Mouse (Mus musculus) cortical plate, adult 2 months (tissue): ENCODE measurements around the gene Ssxb10. TPM values are rescaled to one million over a fixed set of nuclear protein-coding genes. Genes with fewer than 3 reads are reported as not detected.
"Not testable (repeated sequence)": the region's sequence is repeated elsewhere in the genome, so short reads cannot be mapped to it uniquely, and the experiment has no call there.

ENCODE experiments used
- H3K27ac ChIP-seq: fragments of 200-500 bp; 2 replicates; pipeline ENCODE4 v1.5.1; 2012; ENCODE audit warnings: low read length, control low read depth, inconsistent platforms; ENCODE audit not compliant: insufficient read depth
- H3K4me1 ChIP-seq: fragments of 200-500 bp; 2 replicates; pipeline ENCODE4 v1.6.1; 2011; ENCODE audit warnings: low read length; ENCODE audit not compliant: control insufficient read depth, insufficient read depth
- H3K4me3 ChIP-seq: fragments of 200-500 bp; 2 replicates; pipeline ENCODE4 v1.5.1; 2011; ENCODE audit warnings: mild to moderate bottlenecking, low read length, control low read depth; ENCODE audit not compliant: insufficient read depth
- CTCF ChIP-seq: fragments of 200-500 bp; IDR thresholded peaks from 2 replicates; pipeline ENCODE4 v1.5.1; 2011; ENCODE audit warnings: mild to moderate bottlenecking, control low read depth, low read length; ENCODE audit not compliant: insufficient read depth; ENCODE audit errors: extremely low read depth
- POLR2A ChIP-seq: fragments of 200-500 bp; IDR thresholded peaks from 2 replicates; pipeline ENCODE4 v1.6.1; 2011; ENCODE audit warnings: mild to moderate bottlenecking, low read length, control low read depth; ENCODE audit not compliant: insufficient read depth; ENCODE audit errors: extremely low read depth
- polyA plus RNA-seq: library from polyadenylated mRNA; depleted of rRNA; stranded (reverse); fragments of >200 nt; gene quantifications from 2 replicates; pipeline ENCODE4 v1.2.3, GENCODE M21; 2012; rRNA removed

The Ssxb10 gene
- not detected in 2 replicates for polyA plus RNA-seq

- H3K4me3 ChIP-seq, result no peak within 1 kb of the TSS
- no peak for TF ChIP-seq POLR2A
- TF ChIP-seq CTCF, result no peak
- no peak within 1 kb of the TSS for H3K27ac ChIP-seq
- no peaks in the 10 kb centered on the region for H3K4me1 ChIP-seq
These were observed at the start of gene Ssxb10 for GRCm38 (mm10) chrX:8327124-8327523. TSS of gene Ssxb10 (plus strand) at chrX:8327424.

DNA sequence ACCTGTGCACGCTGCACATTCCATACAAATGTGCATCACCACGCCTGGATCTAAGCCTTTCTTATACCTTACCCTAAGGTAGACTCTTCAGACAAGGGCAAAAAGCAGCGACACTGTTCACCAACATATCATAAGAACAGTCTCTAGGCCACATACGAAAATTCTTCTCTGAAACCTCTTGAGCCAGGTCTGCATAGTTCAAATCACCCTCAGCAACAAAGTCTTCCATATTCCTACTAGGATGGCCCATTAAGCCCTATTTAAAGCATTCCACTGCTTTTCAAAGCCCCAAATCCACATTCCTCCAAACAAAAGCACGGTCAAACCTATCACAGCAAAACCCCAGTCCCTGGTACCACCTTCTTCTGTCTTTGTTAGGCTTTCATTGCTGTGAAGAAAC is 38.6 kb upstream of the Ssxb10 start:
- TF ChIP-seq POLR2A (no peak), CTCF (no peak)
- Histone ChIP-seq H3K27ac (no peak overlapping the region), H3K4me1 (no peaks in the 10 kb centered on the region), H3K4me3 (no peak overlapping the region)

GRCm38 (mm10) chrX:8309302-8309701 is 17.9 kb upstream of the Ssxb10 start:
- Histone ChIP-seq H3K4me3 (no peak overlapping the region), H3K4me1 (no peaks in the 10 kb centered on the region), H3K27ac (no peak overlapping the region)
- no peak for TF ChIP-seq POLR2A
- no peak for TF ChIP-seq CTCF

DNA sequence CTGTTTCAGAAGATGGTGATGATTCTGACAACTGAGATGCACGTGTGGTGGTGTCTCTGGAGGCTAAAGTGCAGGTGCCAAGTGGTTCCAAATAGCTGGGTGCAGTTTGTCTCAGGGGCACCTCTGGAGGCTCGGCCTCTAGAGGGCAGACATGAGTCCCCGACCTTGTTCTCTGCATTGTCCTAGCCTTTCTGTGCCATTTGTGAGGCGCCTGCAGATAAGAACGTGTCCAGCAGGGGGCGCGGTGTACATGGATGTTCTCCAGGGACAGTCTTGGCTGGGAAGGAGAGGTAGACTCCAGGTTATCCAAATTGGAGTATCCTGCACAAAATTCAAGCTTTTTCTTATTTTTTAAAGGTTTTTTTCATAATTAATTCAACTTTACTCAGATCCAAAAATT is 12.3 kb upstream of the Ssxb10 start:
- not testable (repeated sequence) for H3K4me3 ChIP-seq, H3K4me1 ChIP-seq, H3K27ac ChIP-seq

DNA sequence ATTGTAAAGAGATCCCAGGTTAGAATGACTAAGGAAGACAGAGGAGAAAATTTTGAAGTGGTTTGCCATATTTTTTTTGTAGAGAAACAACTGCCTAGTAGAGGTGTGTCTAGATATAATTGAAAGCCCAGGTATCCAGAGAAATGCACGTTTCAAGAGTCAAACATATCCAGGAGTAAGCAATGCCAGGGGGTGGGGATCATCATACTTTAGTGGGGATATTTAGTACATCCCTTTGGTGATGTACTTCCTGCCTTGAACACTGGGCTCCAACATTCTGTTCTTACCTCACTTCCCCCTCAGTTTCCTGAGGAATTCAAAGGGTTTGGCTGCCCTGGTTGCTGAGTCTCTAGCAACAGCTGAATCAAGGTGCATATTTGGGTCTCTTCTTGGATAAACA is 39.5 kb downstream of the Ssxb10 start, which contains the start of gene Ssxb9:
Ssxb9 (plus strand) TSS at position 301 of the 400 bp plus-strand sequence.
- H3K27ac ChIP-seq, H3K4me1 ChIP-seq, H3K4me3 ChIP-seq: not testable (repeated sequence)

Other genes starting within 250 kb of the Ssxb10 start
- 1.7 and 1.9 TPM in 2 replicates for gene Was, start 236.9 kb upstream of the Ssxb10 start, polyA plus RNA-seq
- 203 and 219 TPM in 2 replicates for gene Wdr13, start 194.5 kb upstream of the Ssxb10 start, polyA plus RNA-seq
- gene Rbm3, start 181.5 kb upstream of the Ssxb10 start, polyA plus RNA-seq, result 193 and 207 TPM in 2 replicates
- 19.8 and 19.9 TPM in 2 replicates for gene Tbc1d25, start 151.2 kb upstream of the Ssxb10 start, polyA plus RNA-seq
- gene Ebp, start 133.9 kb upstream of the Ssxb10 start, polyA plus RNA-seq, result 26.0 and 30.8 TPM in 2 replicates
- gene Porcn, start 120.9 kb upstream of the Ssxb10 start, polyA plus RNA-seq, result 129 and 134 TPM in 2 replicates
- gene Ftsj1, start 75.0 kb upstream of the Ssxb10 start, polyA plus RNA-seq, result 32.0 and 34.2 TPM in 2 replicates
- gene Slc38a5, start 56.3 kb upstream of the Ssxb10 start, polyA plus RNA-seq, result 9.8 and 11.1 TPM in 2 replicates
- not detected in 2 replicates for gene Ssxb9, start 39.6 kb downstream of the Ssxb10 start, polyA plus RNA-seq
- gene Ssxb1, start 85.9 kb downstream of the Ssxb10 start, polyA plus RNA-seq, result not detected in 2 replicates
- not detected in 2 replicates for gene Ssxb2, start 134.3 kb downstream of the Ssxb10 start, polyA plus RNA-seq
- gene Gm14459, start 197.5 kb downstream of the Ssxb10 start, polyA plus RNA-seq, result not detected in 2 replicates
- gene Ssxb6, start 220.8 kb downstream of the Ssxb10 start, polyA plus RNA-seq, result not detected in 2 replicates